Mouse (Mus musculus) colon, adult 2 months (tissue): ENCODE measurements around the gene Il2. TPM values are rescaled to one million over a fixed set of nuclear protein-coding genes. Genes with fewer than 3 reads are reported as not detected.

ENCODE experiments used
- polyA plus RNA-seq: library from polyadenylated mRNA; depleted of rRNA; stranded (reverse); fragments of >200 nt; gene quantifications from 2 replicates; pipeline ENCODE4 v1.2.3, GENCODE M21; 2012; rRNA removed

The Il2 gene
- polyA plus RNA-seq: not detected in 2 replicates

DNA sequence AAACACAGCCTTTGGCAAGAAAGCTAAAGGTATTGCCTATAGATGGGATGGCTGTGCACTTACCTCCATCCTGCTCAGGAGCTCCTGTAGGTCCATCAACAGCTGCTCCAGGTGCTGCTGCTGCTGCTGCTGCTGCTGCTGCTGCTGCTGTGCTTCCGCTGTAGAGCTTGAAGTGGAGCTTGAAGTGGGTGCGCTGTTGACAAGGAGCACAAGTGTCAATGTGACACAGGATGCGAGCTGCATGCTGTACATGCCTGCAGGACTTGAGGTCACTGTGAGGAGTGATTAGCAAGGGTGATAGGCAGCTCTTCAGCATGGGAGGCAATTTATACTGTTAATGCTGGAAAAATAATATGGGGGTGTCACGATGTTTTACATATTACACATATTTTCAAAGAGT lies at the start of gene Il2:
Gene Il2, minus strand, starts transcription at position 305 of the 400 bp plus-strand sequence.

Other genes with a start within 250 kb of the Il2 start
- gene Adad1, start 62.4 kb downstream of the Il2 start, polyA plus RNA-seq: not detected in 2 replicates
- gene Il21, start 106.7 kb upstream of the Il2 start, polyA plus RNA-seq: not detected in 2 replicates
- 0.21 and 0.26 TPM in 2 replicates for gene Bbs12, start 186.6 kb upstream of the Il2 start, polyA plus RNA-seq
- 0.06 and 0.38 TPM in 2 replicates for gene Cetn4, start 186.7 kb upstream of the Il2 start, polyA plus RNA-seq
- gene Fgf2, start 222.4 kb upstream of the Il2 start, polyA plus RNA-seq: 1.2 TPM in 2 replicates